Mouse (Mus musculus) left cerebral cortex, adult 8-10 months (tissue): Measurements from ENCODE around the gene Ndufaf5. TPM values are rescaled to one million over a fixed set of nuclear protein-coding genes. Genes with fewer than 3 reads are reported as not detected.
"Not testable (repeated sequence)": the region's sequence is repeated elsewhere in the genome, so short reads cannot be mapped to it uniquely, and the experiment has no call there.

ENCODE experiments used
- DNase-seq, 2 experiments: peaks; one replicate each; pipeline ENCODE4 v3.0.0; 2022; ENCODE audit warnings: low spot score in 2 of 2
- total RNA-seq, 4 experiments: library from RNA; stranded (reverse); gene quantifications; 2 replicates each; pipeline ENCODE4 v1.2.4; 2022

Ndufaf5 gene
- total RNA-seq = 10 to 100 TPM; 42.8 to 50.0 (median 45.0) TPM

DNA sequence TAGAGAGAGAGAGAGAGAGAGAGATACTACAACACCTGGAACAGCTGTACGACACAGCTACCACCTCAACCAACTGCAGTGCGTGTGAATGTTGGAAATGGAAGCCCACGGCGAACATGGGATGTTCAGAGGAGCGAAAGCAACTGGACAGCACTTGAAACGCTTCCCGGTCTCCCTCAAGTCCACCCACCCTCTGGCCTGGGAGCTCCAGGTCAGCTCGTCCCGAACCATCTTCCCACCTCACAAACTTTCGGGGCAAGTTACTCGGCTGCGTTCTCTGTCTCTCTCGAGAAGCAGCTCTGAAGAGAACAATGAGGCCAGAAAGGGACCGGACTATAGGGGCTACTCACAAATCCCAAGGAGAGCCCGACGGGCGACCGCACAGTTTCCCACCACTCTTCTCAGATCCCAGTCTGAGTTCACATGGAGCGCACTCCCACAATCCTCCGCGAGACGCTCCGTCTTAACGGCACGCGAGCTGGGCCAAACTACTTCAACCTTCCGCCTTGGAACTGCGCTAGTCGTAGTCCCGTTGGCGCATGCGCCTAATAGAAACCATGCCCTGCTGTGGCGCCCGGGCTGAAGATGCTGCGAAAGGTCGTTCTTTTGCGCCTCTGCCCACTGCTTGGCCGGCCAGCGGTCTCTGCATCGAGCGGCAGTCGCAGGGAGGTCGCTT is at the start of gene Ndufaf5, which contains the start of gene Esf1:
Gene Ndufaf5 (plus strand): TSS at position 523 of the 676 bp plus-strand sequence.
Gene Esf1 (minus strand): TSS at position 438 of the 676 bp plus-strand sequence.
- peak; percentile 94 to 99 for DNase-seq

DNA sequence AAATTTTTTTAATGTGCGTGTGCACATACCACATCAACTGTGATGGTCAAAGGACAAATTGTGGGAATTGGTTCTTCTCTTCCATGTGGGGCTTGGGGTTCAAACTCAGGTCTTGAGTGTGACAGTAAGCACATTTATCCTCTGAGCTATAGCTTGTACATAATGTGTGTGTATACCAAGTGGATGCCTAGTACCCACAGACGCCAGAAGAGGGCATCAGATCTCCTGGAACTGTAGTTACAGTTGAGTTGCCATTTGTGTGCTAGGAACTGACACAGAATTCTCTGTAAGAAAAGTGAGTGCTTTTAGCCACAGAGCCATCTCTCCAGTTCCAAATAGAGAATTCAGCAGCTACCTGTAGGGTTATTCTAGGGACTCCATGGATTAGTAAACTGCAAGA is 44.9 kb upstream of the Ndufaf5 start:
- no peak for DNase-seq

DNA sequence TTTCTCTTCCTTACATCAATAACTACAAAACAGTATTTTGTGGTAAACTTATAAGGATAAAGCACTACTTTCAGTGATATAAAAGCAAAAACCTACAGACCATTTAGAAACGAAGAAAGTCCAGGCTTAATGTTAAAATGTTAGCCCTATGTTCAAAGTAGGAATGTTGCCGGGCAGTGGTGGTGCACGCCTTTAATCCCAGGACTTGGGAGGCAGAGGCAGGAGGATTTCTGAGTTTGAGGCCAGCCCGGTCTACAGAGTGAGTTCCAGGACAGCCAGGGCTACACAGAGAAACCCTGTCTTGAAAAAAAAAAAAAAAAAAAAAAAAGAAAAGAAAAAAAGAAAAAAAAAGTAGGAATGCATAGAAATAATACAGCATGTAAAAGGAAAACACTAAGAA is 18.7 kb upstream of the Ndufaf5 start, which contains the start of gene Gm17374:
Gene Gm17374 (plus strand): TSS at position 301 of the 400 bp plus-strand sequence.
- DNase-seq = not testable (repeated sequence)

DNA sequence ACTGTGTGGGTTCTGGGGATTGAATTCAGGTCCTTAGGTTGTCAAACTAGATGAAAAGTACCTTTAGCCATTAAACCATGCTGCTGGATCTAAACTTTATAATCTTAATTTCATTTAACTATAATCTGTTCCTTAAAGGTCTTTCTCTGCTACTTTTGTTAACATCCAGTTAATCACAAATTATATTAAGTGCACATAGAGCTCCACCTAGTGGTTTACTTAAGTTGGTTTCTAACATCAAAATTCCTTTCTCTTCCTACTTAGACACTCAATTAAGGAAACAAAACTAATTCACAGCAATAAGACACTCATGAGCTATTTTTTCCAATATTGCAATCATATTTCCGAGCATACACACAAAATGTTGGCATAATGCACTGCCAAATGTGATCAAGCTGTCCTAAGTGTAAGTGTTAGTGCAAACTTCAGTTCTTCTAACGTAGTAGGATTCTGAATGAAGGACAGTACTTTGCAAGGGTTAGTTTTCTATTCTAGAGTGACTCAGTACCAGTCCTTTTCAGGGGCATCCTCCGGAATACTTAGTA is 11.2 kb upstream of the Ndufaf5 start:
- DNase-seq = no peak

DNA sequence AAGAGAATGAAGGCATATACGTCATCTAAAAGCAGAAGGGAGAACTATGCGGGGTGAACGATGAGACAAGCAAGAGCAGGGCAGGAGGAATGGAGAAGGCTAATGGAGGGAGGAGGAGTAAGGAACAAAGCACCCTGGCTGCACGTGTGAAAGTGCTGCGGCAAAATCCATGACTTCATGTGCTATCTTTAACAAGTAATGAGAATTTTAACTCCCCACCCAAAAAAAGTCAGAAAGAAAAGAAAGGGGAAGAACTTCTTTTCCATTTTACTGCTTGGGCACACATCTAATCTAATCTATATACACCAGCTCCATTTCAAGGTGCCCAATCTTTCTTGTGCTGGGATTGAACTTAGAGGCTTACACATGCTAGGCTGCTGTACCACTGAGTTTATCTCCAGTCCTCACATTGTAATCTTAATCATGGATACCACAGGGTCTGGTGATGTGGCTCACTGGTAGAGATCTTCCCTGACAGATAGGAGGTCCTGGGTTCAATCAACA is 7.0 kb upstream of the Ndufaf5 start:
- no peak for DNase-seq

DNA sequence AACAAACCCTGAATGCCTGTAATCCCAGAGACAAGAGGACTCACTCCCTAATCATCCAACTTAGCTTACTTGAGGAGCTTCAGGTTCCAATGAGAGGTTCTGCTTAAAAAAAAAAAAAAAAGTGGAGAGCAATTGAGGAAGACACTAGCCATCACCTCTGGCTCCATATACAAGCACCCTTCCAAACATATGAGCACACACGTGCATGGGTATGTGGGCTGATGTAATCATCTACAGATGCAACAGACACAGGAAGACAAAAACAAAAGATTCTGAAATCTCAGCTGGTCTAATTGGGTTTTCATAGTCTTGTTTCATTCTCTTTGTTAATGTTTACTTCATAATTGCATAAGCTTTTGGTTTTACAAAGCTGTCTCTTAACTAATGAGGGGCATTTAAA is 1.4 kb upstream of the Ndufaf5 start:
- no peak for DNase-seq

DNA sequence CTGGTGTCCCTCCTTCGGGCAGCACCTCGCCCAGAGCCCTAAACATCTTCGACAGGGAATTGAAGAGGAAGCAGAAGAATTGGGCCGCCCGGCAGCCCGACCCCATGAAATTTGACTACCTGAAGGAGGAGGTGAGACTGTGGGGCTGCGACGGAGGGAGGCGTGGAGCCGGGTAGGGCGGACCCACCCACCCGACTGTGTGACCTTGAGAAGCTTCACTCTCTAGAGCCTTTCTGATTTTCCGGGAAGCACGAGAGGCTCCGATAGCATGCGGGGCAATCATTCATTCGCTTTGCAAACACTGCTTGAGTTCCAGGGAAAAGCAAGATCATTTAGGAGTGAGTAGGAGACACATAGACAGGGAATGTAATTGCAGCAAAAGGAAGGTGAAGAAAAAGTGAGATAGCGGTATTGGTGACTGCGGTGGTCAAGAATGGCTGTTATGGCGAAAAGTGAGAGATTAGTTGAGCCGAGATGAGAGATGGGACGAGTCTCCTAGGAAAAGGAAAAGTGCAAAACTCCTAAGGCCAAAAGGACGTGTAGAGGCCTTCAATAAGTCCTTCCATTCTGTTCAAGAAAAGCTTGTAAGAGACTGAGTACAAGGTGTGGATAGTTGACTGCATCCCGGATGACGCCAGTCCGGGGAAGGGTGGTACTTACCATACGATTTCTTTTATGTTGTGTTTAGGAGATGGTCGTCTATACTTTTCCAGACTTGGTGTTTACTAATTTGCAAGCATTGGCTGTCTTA is 529 bp downstream of the Ndufaf5 start:
- DNase-seq = no peak

DNA sequence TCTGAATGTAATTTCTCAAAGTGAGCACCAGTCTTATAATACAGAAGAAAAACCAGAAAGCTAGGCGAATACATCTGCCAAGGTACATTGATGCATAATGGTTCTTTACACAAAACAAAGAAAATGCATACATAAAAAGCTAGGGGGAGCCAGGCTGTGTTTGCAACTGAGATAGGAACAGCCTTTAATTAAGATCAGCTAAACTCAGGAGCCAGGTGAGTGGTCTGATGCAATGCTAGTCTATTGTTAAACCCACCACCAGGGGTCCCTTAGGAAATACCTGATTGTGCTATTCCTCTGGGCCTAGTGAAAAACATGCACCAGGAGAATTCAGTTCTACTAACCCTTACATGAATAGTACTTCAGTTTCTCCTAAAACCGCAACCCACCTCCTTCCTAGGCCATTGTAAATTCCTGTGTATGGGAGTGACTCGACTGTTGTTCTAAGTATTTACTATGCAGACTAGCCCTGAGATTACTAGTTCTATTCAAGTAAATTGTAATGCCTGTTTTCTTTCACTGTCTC is 15.3 kb downstream of the Ndufaf5 start:
- DNase-seq = not testable (repeated sequence)

DNA sequence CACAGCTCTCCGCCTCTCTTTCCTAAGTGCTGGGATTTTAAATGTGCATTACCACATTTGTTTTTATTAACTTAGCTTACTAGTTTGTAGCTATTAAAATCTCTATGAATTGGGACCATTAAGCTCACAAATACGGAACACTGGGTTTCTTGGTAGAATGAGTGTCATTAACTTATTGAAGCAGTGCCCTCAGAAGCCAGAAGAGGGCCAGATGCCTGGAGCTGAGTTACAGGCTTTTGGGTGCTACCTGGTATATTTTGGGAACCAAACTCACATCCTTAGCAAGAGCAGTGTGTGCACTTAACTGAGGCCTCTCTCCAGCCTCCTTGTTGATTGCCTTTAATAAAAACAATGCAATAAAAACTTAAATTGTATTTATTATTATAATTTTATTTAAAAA is 30.3 kb downstream of the Ndufaf5 start:
- no peak for DNase-seq

DNA sequence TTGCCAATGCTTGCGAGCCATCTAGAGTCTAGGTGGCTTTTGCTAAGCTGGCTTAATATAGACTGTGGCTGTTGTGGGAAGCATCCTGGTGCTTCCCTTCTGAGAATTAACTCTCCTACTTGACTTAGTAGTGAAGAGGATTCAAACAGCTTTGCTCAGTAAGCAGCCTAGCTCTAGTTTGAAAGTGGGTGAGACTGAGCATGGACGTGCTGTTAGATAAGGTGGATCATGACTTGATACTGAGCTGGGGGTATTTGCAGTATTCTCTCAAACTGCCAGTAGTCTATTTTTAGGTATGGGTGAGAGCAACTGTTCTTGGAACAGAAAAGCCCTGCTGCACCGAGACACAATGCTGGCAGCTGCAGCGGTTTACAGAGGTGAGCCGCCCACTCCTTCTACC is 32.1 kb downstream of the Ndufaf5 start:
- peak in 1 of 2 experiments; percentile 52 for DNase-seq

DNA sequence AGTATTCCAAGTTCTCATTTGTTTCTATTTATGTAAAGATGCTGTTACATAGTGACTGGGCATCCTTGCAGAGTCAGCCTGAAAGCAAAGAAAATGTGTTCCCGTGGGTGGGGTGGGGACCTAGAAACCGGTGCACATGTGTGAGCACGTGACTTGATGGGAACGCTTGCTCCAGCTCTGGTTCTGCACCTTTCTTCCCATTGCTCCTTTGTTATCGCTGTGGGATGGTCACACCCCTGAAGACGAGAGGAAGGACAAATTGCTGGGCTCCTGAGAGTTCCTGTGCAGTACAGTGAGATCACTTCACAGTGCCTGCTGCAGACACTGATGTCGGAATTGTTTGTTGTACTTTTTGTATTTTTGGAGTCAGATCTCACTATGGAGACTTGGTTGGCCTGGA is 33.3 kb downstream of the Ndufaf5 start:
- DNase-seq = no peak

DNA sequence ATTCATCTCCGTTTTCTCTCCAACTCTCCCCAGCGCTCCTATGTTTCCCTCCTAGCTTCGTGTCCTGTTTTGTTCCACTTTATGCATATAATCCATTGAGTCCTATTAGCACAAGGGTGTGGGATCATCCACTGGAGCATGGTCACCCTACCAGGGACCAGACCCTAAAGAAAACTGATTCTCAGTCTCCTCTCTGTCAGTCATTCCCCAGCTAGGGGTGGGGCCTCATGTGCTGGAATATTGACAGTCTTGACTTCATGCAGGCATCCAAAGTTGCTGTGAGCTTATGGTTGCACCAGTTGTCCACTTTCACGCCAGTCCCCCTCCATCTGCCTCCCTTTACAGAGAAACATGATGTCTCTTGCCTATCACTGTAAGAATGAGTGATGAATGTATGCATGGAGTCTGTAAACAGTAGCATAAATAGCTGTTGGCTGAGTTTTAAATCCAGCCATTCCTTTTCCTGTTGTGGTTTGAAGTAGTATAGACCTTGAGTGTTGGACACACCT is 44.1 kb downstream of the Ndufaf5 start:
- DNase-seq = no peak

DNA sequence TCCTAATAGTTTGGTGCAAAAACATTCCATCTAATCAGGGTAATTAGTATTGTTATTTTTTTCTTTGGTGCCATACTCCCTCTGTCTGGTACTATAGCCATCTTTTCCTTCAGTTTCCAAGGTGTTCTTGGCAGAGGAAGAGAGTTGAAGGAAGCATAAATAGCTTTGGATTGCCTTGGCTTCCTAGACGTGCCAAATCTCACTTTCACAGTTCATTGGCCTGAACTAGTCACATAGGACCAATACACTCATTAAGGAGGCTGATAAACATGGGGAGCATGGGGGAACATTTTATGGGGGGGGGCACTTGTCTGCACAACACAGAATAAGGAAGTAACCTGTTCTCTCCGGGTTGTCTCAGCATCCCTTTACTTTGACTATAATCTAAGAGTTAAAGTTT is 45.0 kb downstream of the Ndufaf5 start:
- no peak for DNase-seq

DNA sequence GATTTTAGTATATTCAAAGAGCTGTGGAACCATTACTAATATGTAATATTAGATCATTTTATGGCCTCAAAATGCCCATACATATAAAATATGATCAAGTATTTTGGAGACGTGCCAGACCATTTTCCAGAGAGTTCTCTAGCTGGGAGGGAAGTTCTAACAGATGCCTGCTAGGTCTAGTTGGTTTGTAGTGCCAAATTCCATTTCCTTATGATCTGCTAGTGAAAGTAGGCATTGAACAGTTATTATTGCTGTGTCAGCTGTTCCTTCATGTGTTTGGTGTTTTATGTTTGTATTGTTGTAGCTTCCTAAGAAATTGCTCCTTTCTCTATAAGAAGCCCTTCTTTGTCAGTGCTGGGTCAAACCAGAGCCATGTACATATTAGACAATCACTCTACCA is 45.5 kb downstream of the Ndufaf5 start:
- DNase-seq = no peak

DNA sequence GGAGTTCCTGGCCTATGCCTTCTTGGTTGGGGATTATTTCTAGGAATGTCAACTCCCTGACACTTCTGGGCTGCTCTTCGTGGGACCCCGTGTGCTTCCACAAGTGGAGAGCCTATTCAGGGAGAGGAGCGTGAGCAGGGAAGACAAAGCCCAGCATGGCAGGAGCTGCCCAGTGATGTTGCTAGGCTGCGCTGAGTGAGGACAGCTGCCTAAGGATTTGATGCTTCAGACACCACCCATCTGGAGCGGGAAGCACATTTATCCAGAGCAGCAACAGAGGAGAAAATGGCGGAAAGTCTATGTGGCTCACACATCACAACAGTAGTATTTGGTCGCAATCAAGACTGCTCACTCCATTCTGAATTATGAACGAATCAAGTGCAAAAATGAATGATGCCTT is 49.9 kb downstream of the Ndufaf5 start:
- no peak for DNase-seq

DNA sequence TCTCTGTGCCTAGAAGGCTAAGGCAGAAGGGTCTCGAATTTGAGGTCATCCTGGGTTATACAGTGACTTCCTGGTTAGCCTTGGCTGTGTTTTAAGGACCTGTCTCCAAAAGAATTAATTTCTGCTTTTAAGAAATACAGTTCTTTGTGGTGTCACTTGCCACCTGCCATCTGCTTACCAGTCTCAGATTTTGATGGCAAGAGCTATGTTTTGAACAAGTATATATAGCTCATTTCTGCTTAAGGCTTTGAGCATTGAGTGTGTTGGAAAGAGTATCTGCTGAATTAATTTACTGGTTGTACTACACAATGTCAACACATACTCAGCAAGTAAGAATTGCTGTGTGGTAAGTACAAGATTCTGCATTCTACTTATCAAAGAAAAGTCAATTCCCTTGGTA is 59.8 kb downstream of the Ndufaf5 start:
- no peak for DNase-seq

DNA sequence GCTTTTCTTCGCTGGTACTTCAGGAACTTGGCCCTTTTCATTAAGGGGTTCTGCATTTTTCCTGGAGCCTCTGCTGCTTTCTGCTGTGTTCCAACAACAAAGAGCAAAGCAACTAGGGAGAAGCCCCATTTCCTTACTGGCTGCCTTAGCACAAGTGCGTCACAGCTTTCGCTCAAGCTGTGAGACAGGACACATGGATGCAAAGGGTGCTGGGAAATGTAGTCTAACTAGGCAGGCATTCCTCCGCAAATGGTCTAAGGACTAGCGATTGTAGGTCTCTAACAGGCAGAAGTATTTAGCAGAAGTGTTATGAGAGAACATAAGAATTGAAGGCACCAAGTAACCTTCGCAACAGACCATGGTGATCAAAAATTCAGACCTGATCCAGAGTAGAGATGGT is 66.8 kb downstream of the Ndufaf5 start:
- DNase-seq = no peak

DNA sequence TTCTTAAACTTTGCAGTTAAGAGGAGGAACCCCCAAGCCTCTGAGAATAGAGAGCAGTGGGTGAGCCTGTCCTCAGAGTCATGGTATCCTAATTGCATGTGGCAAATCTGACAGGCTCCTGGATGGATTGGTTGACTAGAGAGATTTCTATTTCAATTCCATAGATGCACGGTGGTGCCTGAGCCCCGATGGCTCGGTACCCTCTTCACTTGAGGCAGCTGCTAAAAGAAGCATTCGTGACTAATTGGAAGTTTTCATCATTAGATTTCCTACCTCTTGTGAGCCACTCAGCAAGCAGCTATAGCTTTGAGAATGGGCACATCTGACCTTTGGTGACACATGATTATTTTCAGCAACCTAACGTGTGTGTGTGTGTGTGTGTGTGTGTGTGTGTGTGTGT is 71.9 kb downstream of the Ndufaf5 start:
- DNase-seq = no peak

DNA sequence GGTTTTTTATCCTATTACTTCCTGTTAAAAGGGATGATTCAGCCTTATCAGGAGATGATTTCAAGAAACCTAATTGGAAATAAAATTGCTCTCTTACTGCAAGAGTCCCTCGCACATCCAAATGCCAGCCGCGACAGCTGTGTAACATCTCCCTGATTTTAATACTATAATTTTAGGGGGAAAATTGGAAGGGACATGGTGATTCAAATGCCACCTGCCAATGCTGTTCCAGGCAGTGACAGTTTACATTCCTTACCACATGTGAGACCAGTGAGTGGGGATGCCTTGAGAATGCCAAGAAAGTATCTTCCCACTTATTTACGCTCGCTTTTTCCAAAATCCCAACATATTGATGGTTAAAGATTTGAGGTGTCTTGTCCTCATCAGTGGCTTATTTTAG is 72.7 kb downstream of the Ndufaf5 start:
- no peak for DNase-seq
